Mouse (Mus musculus): ENCODE measurements around the gene S100a7a. TPM values are rescaled to one million over a fixed set of nuclear protein-coding genes. Genes with fewer than 3 reads are reported as not detected.

Gene S100a7a
- polyA plus RNA-seq, 1 experiment from 2014 or later: 0.44 TPM

- 60% methylated on average over 3 of the region's 3 CpGs for WGBS
- ATAC-seq: no peak
- no peaks in the 10 kb centered on the region for H3K9me3 ChIP-seq
- H3K4me2 ChIP-seq (replicated peaks): no peak overlapping the region
- no peaks in the 10 kb centered on the region for H3K4me1 ChIP-seq (replicated peaks)
- no peaks in the 10 kb centered on the region for H3K36me3 ChIP-seq
- no peak overlapping the region for H3K4me3 ChIP-seq (replicated peaks)
- no peak overlapping the region for H3K27ac ChIP-seq
- H3K9ac ChIP-seq: no peak overlapping the region
- H3K27me3 ChIP-seq (replicated peaks): no peaks in the 10 kb centered on the region
Measured at GRCm38 (mm10) chr3:90678656-90679055, 24.8 kb downstream of the S100a7a start.

- no peaks in the 10 kb centered on the region for H3K27me3 ChIP-seq (replicated peaks)
- 85% methylated on average over 3 of the region's 3 CpGs for WGBS
- ATAC-seq: no peak
- no peaks in the 10 kb centered on the region for H3K4me1 ChIP-seq (replicated peaks)
- H3K4me2 ChIP-seq (replicated peaks): no peak overlapping the region
- H3K9ac ChIP-seq: no peak overlapping the region
- no peak overlapping the region for H3K4me3 ChIP-seq (replicated peaks)
- H3K36me3 ChIP-seq: no peaks in the 10 kb centered on the region
- H3K9me3 ChIP-seq: no peaks in the 10 kb centered on the region
- H3K27ac ChIP-seq: no peak overlapping the region
Measured at GRCm38 (mm10) chr3:90683929-90684328, 30.1 kb downstream of the S100a7a start.

DNA sequence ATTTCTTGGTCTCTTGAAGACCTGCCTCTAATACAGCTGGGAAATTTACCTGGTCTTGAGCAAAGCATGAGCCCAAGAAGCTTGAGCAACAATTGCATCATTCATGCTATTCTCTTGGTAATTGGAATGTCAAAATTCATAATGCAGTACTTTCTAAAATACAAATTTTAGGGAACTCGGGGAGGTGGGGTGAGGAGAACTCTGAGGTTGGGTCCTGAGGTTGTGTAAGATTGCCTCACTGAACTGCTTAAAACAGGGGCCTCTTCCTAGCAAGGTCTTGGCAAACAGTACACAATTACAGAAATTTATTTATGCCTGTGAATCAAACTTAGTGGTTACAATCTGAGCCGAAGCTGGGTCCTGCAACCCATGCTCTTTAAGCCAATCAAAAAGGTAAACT, 33.0 kb downstream of the S100a7a start:
- WGBS: 85% methylated on average over 2 of the region's 2 CpGs
- Histone ChIP-seq H3K36me3 (no peaks in the 10 kb centered on the region), H3K9me3 (no peaks in the 10 kb centered on the region), H3K27me3 (replicated peaks) (no peaks in the 10 kb centered on the region), H3K4me1 (replicated peaks) (no peaks in the 10 kb centered on the region), H3K27ac (no peak overlapping the region), H3K4me2 (replicated peaks) (no peak overlapping the region), H3K9ac (no peak overlapping the region), H3K4me3 (replicated peaks) (no peak overlapping the region)
- ATAC-seq: no peak

GRCm38 (mm10) chr3:90693496-90693895, 39.7 kb downstream of the S100a7a start:
- Histone ChIP-seq H3K4me1 (replicated peaks) (no peaks in the 10 kb centered on the region), H3K27me3 (replicated peaks) (no peaks in the 10 kb centered on the region), H3K36me3 (no peaks in the 10 kb centered on the region), H3K4me2 (replicated peaks) (no peak overlapping the region), H3K9me3 (no peaks in the 10 kb centered on the region), H3K27ac (no peak overlapping the region), H3K4me3 (replicated peaks) (no peak overlapping the region), H3K9ac (no peak overlapping the region)
- WGBS: 81% methylated on average over 2 of the region's 2 CpGs
- ATAC-seq: no peak

DNA sequence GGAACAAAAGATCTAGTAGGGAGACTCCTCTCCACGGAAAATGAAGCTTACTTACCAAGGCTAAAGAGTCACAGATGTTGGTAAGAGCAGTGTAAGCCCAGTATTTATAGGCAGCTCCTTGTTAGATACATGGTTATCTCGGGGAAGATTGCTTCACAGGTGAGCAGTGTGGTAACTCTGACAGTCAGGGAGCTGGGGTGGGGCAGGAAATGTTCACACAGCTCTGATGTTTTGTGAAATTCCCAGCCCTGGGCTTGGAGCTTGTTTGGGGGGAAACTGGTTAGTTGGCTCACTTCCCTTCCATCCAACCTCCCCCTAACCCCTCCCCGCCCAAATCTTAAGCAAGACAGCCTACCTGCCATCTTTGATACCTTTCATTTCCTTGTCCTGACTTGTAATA, 41.8 kb downstream of the S100a7a start, which contains the start of gene S100a9:
S100a9 (minus strand) TSS at position 109 of the 400 bp plus-strand sequence.
- H3K4me3 ChIP-seq (replicated peaks): no peak within 1 kb of the TSS
- no peak for ATAC-seq
- H3K36me3 ChIP-seq: no peaks in the 10 kb centered on the region
- no peak within 1 kb of the TSS for H3K27ac ChIP-seq
- no peak within 1 kb of the TSS for H3K9ac ChIP-seq
- no peaks in the 10 kb centered on the region for H3K27me3 ChIP-seq (replicated peaks)
- no peaks in the 10 kb centered on the region for H3K4me1 ChIP-seq (replicated peaks)
- no peak within 1 kb of the TSS for H3K4me2 ChIP-seq (replicated peaks)
- no peaks in the 10 kb centered on the region for H3K9me3 ChIP-seq
- WGBS: 57% methylated on average over 3 of the region's 3 CpGs

- Histone ChIP-seq H3K4me1 (replicated peaks) (no peaks in the 10 kb centered on the region), H3K27me3 (replicated peaks) (no peaks in the 10 kb centered on the region), H3K9me3 (no peaks in the 10 kb centered on the region), H3K27ac (no peak overlapping the region), H3K4me3 (replicated peaks) (no peak overlapping the region), H3K4me2 (replicated peaks) (no peak overlapping the region), H3K36me3 (no peaks in the 10 kb centered on the region), H3K9ac (no peak overlapping the region)
- ATAC-seq: no peak
- 83% methylated on average over 2 of the region's 2 CpGs for WGBS
Measured at GRCm38 (mm10) chr3:90702244-90702643, 48.4 kb downstream of the S100a7a start.

Other genes with a start within 250 kb of the S100a7a start
- gene Ints3, start 220.4 kb upstream of the S100a7a start, polyA plus RNA-seq (2015; fragmentation: Nextera tagmentation; extraction: Ambion mirVana): 28.6 and 29.8 TPM in 2 replicates
- 5.7 and 6.2 TPM in 2 replicates for gene Npr1, start 188.2 kb upstream of the S100a7a start, polyA plus RNA-seq (2015; fragmentation: Nextera tagmentation; extraction: Ambion mirVana)
- gene Ilf2, start 177.9 kb upstream of the S100a7a start, polyA plus RNA-seq (2015; fragmentation: Nextera tagmentation; extraction: Ambion mirVana): 146 and 157 TPM in 2 replicates
- gene Snapin, start 163.0 kb upstream of the S100a7a start, polyA plus RNA-seq (2015; fragmentation: Nextera tagmentation; extraction: Ambion mirVana): 69.8 and 74.0 TPM in 2 replicates
- 117 and 125 TPM in 2 replicates for gene Chtop, start 144.5 kb upstream of the S100a7a start, polyA plus RNA-seq (2015; fragmentation: Nextera tagmentation; extraction: Ambion mirVana)
- 82.3 and 109 TPM in 2 replicates for gene S100a1, start 139.6 kb upstream of the S100a7a start, polyA plus RNA-seq (2015; fragmentation: Nextera tagmentation; extraction: Ambion mirVana)
- 35.6 and 36.3 TPM in 2 replicates for gene S100a13, start 139.6 kb upstream of the S100a7a start, polyA plus RNA-seq (2015; fragmentation: Nextera tagmentation; extraction: Ambion mirVana)
- gene S100a14, start 127.2 kb upstream of the S100a7a start, polyA plus RNA-seq (2015; fragmentation: Nextera tagmentation; extraction: Ambion mirVana): 6.3 and 8.5 TPM in 2 replicates
- 109 and 122 TPM in 2 replicates for gene S100a16, start 116.8 kb upstream of the S100a7a start, polyA plus RNA-seq (2015; fragmentation: Nextera tagmentation; extraction: Ambion mirVana)
- 0.29 and 0.53 TPM in 2 replicates for gene S100a3, start 93.4 kb upstream of the S100a7a start, polyA plus RNA-seq (2015; fragmentation: Nextera tagmentation; extraction: Ambion mirVana)
- gene S100a2, start 63.8 kb upstream of the S100a7a start, polyA plus RNA-seq (2015; fragmentation: Nextera tagmentation; extraction: Ambion mirVana): not detected in 2 replicates
- not detected in 2 replicates for gene Gm42674, start 52.1 kb upstream of the S100a7a start, polyA plus RNA-seq (2015; fragmentation: Nextera tagmentation; extraction: Ambion mirVana)
- gene S100a4, start 50.2 kb upstream of the S100a7a start, polyA plus RNA-seq (2015; fragmentation: Nextera tagmentation; extraction: Ambion mirVana): 4.4 and 8.2 TPM in 2 replicates
- 15.0 and 15.7 TPM in 2 replicates for gene S100a5, start 45.5 kb upstream of the S100a7a start, polyA plus RNA-seq (2015; fragmentation: Nextera tagmentation; extraction: Ambion mirVana)
- 412 and 430 TPM in 2 replicates for gene S100a6, start 41.1 kb upstream of the S100a7a start, polyA plus RNA-seq (2015; fragmentation: Nextera tagmentation; extraction: Ambion mirVana)
- gene S100a8, start 15.0 kb downstream of the S100a7a start, polyA plus RNA-seq (2015; fragmentation: Nextera tagmentation; extraction: Ambion mirVana): 30.3 and 46.1 TPM in 2 replicates
- gene S100a9, start 41.7 kb downstream of the S100a7a start, polyA plus RNA-seq (2015; fragmentation: Nextera tagmentation; extraction: Ambion mirVana): 17.5 and 30.8 TPM in 2 replicates
- gene Pglyrp4, start 72.9 kb downstream of the S100a7a start, polyA plus RNA-seq (2015; fragmentation: Nextera tagmentation; extraction: Ambion mirVana): not detected in 2 replicates
- not detected in 2 replicates for gene Gm5849, start 123.9 kb downstream of the S100a7a start, polyA plus RNA-seq (2015; fragmentation: Nextera tagmentation; extraction: Ambion mirVana)

Data from intestine, embryonic 15.5 days (tissue).